Mouse (Mus musculus): ENCODE results near the gene Tfeb. TPM values are rescaled to one million over a fixed set of nuclear protein-coding genes. Genes with fewer than 3 reads are reported as not detected.
A peak's percentile ranks its signal among the peaks of the same experiment; 100 is the strongest.

The Tfeb gene
- polyA plus RNA-seq, 1 experiment from 2014 or later: 22.4 TPM

DNA sequence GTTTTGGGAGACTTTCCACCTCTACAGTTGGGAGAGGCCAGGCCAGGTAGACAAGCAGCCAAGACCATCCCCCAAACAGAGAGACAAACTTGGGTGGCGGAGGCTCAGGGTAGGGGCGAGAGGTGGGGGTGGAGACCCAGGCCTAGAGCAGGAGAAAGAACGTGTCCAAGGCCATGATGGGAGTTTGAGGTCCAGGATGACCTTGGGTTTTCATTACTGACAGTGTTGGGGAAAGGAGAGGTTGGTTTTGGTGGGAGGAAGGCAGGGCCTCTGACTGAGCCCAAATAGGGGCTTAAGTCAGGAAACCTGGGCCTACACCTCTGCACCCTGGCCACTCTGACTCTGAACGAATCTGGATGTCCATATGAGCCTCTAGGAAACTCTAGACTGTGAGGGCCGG, 94.9 kb downstream of the Tfeb start:
- WGBS: 36% methylated on average over 5 of the region's 5 CpGs
- H3K9ac ChIP-seq: peak overlapping the region; percentile 73
- no peaks in the 10 kb centered on the region; the same call in 1 of the 2 replicates for H3K27me3 ChIP-seq (replicated peaks)
- H3K4me3 ChIP-seq (replicated peaks): peak overlapping the region; percentile 72
- H3K27ac ChIP-seq: peak overlapping the region; percentile 83
- peak overlapping the region; percentile 94 for H3K4me2 ChIP-seq (replicated peaks)
- H3K4me1 ChIP-seq (replicated peaks): peaks cover 39% of the 10 kb centered on the region
- H3K36me3 ChIP-seq: peaks cover 12% of the 10 kb centered on the region; the same call in 1 of the 2 replicates
- no peak for ATAC-seq
- H3K9me3 ChIP-seq: no peaks in the 10 kb centered on the region

DNA sequence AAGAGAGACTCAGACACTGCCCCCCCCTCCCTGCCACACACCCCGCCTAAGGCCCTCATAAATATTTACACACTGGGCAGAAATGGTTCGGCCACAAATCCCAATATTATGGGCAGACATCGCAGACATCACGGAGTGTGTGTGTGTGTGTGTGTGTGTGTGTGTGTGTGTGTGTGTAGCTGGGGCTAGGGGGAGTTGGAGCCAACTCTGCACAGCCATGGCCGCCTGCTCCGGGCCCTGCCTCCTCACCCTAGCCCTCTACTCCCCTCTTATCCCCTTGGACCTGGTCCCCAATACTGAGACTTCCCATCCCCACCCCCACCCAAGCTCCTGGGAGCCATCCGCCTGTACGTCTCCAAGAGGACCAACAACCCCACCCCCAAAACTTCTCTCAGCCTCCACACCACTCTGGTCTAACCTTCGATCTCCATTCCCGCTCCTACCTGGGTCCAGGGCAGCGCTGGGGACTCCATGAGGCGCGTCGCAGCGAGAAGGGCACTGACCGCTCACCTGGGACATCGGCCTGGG, 95.7 kb downstream of the Tfeb start:
- Histone ChIP-seq H3K9ac (peak overlapping the region; percentile 73), H3K4me3 (replicated peaks) (peak overlapping the region; percentile 72), H3K9me3 (no peaks in the 10 kb centered on the region), H3K4me1 (replicated peaks) (peaks cover 43% of the 10 kb centered on the region), H3K27me3 (replicated peaks) (no peaks in the 10 kb centered on the region; the same call in 1 of the 2 replicates), H3K36me3 (0 out of 2 replicates have a peak, but pooled peaks cover 5% of the 10 kb centered on the region), H3K27ac (peak overlapping the region; percentile 83), H3K4me2 (replicated peaks) (peak overlapping the region; percentile 94)
- ATAC-seq: peak; percentile 54
- under 1% methylated on average over 17 of the region's 17 CpGs for WGBS

DNA sequence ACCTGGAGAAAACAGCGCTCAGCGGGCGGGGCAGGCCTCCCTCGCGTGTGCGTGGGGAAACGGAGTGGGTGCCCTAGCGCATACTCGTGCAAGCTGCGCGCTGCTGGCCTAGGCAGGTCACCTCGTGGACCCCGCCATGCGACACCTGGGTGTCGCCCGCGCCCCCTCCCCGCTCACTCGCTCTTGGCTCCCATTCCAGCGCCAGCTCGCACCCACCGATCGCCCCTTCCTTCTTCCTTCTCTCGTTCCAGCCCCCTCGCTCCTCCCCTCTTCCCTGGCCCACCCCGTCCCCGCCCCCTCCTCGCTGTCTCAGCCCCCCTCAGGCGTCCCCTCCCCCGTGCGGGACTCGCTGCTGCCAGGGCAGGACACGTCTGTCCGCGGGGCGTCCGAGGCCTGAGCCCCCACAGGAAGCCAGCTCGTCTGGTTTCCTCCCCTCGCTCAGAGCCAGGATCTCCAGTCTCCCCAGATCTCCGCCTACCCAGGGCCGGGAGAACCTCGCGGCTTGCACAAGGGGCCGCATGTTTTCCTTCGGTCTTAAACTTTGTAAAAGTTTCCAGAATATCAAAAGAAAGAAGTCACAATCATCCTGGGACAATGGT, 96.3 kb downstream of the Tfeb start:
- H3K4me3 ChIP-seq (replicated peaks): peak overlapping the region; percentile 72
- peaks cover 44% of the 10 kb centered on the region for H3K4me1 ChIP-seq (replicated peaks)
- H3K27ac ChIP-seq: peak overlapping the region; percentile 83
- peak overlapping the region; percentile 94 for H3K4me2 ChIP-seq (replicated peaks)
- 0 out of 2 replicates have a peak, but pooled peaks cover 4% of the 10 kb centered on the region for H3K36me3 ChIP-seq
- peak; percentile 72 for ATAC-seq
- H3K9me3 ChIP-seq: no peaks in the 10 kb centered on the region
- WGBS: under 1% methylated on average over 41 of the region's 45 CpGs
- H3K9ac ChIP-seq: peak overlapping the region; percentile 73
- H3K27me3 ChIP-seq (replicated peaks): no peaks in the 10 kb centered on the region; the same call in 1 of the 2 replicates

DNA sequence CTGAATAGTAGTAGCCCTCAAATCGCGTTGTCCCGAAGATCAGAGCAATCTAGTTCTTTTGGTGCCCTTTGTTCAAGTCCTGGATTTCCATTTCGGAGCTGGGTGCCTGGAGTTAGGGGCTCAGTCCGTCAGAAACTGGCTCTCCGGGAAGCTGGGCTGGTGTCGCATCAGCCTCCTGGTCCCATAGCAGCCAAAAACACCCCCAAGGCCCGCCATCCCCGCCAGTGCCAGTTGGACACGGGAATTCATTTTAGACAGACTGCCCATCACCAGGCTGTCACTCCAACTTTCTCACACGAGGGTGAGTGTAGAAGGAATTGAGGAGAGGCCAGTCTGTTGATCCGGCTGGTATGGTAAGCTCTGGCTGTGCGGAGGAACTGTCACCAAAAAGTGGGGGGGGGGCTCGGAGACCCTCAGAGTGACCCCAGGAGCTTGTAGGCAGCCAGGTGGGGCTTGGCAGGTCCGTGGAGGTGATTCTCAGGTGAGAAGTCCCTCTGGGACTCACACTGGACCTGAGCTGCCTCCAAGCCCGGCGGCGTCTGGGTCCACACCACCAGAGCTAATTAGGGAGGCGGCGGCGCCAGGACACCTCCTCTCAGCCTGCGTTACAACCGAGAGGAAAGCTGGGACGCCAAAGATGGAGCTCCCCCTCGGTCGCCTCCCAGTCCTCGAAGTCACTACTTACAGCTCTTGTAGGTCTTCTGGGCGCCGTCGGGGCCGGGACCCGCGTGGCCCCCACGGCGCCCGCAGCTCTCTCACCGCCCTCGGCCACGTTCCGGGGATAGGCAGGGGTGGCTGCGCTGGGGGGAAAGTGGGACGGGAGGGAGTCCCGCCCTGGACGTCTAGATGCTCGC, 97.0 kb downstream of the Tfeb start:
- H3K4me1 ChIP-seq (replicated peaks): peaks cover 44% of the 10 kb centered on the region
- H3K27ac ChIP-seq: peak overlapping the region; percentile 83
- 0 out of 2 replicates have a peak, but pooled peaks have one; percentile 14 for ATAC-seq
- 0 out of 2 replicates have a peak, but pooled peaks cover 3% of the 10 kb centered on the region for H3K36me3 ChIP-seq
- H3K4me3 ChIP-seq (replicated peaks): peak overlapping the region; percentile 72
- H3K9me3 ChIP-seq: no peaks in the 10 kb centered on the region
- WGBS: 2% methylated on average over 45 of the region's 45 CpGs
- H3K4me2 ChIP-seq (replicated peaks): peak overlapping the region; percentile 94
- peak overlapping the region; percentile 73 for H3K9ac ChIP-seq
- no peaks in the 10 kb centered on the region; the same call in 1 of the 2 replicates for H3K27me3 ChIP-seq (replicated peaks)

DNA sequence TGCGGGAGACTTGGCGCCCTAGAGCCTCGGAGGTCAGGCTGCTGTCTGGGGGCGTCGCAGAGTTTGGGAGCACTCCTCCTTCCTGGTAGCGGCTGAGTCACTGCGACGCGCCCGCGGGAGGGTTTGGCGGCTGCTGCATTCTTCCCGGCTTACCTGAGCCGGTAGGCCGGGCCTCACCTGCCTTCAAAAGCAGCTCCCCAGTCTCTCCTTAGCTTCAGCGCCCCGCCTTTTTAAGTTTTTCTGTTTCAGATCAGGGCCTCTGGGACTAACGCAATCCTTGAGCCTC, 97.6 kb downstream of the Tfeb start, which contains the start of gene Mdfi:
Gene Mdfi, minus strand, starts transcription at position 210 of the 286 bp plus-strand sequence.
- Histone ChIP-seq H3K9ac (peak within 1 kb of the TSS; percentile 73), H3K27ac (peak within 1 kb of the TSS; percentile 83), H3K4me3 (replicated peaks) (peak within 1 kb of the TSS; percentile 72), H3K36me3 (0 out of 2 replicates have a peak, but pooled peaks cover 3% of the 10 kb centered on the region), H3K4me2 (replicated peaks) (peak within 1 kb of the TSS; percentile 94), H3K9me3 (no peaks in the 10 kb centered on the region), H3K4me1 (replicated peaks) (peaks cover 44% of the 10 kb centered on the region), H3K27me3 (replicated peaks) (no peaks in the 10 kb centered on the region; the same call in 1 of the 2 replicates)
- WGBS: 5% methylated on average over 17 of the region's 18 CpGs
- ATAC-seq: peak; percentile 41

DNA sequence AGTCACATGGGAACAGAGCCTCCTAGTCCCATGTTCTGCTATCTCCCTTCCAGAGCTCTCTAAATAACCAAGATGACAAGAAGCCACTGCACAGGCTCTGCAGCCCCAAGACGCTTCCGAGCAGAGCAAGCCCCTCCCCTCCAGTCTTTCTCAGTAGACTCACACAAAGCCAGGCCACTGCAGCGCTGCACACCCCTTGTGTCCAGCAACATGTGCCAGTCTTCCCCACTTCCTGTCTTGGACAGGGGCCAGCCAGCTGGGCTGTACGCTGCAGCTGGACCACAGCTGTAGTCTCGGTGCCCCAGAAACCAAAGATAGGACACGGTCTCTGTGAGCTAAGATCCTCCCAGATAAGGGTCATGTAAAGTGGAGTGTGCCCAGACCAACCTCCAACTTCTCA, 101.0 kb downstream of the Tfeb start:
- H3K9me3 ChIP-seq: no peaks in the 10 kb centered on the region
- H3K27me3 ChIP-seq (replicated peaks): no peaks in the 10 kb centered on the region; the same call in 1 of the 2 replicates
- no peak overlapping the region for H3K27ac ChIP-seq
- H3K4me1 ChIP-seq (replicated peaks): peaks cover 22% of the 10 kb centered on the region
- H3K36me3 ChIP-seq: no peaks in the 10 kb centered on the region
- no peak overlapping the region for H3K9ac ChIP-seq
- 25% methylated on average over 6 of the region's 6 CpGs for WGBS
- H3K4me2 ChIP-seq (replicated peaks): no peak overlapping the region
- ATAC-seq: no peak
- no peak overlapping the region for H3K4me3 ChIP-seq (replicated peaks)

DNA sequence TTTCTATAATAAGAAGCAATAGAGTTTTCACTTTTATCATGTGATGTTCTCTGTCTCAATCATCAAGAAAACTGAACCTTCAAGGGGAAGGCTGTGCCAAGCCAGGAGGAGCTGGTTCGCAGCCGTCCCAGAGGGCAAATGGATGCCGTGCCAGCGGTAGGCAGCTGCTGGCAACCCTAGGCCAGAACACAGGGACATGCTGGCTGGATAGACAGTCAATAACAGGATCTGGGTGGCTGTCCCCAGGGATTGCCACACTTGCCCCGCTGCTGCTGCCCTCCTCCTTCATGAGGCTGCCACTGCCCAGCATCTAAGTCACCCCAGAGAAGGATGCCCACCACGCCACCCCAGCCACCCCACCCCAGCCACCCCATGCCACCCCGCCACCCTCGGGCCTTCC, 104.7 kb downstream of the Tfeb start:
- H3K9me3 ChIP-seq: 0 out of 2 replicates have a peak, but pooled peaks cover 4% of the 10 kb centered on the region
- H3K27me3 ChIP-seq (replicated peaks): no peaks in the 10 kb centered on the region
- no peak for ATAC-seq
- no peaks in the 10 kb centered on the region for H3K36me3 ChIP-seq
- 90% methylated on average over 8 of the region's 8 CpGs for WGBS
- H3K4me1 ChIP-seq (replicated peaks): peaks cover 10% of the 10 kb centered on the region; the same call in 1 of the 2 replicates
- H3K9ac ChIP-seq: no peak overlapping the region
- H3K4me3 ChIP-seq (replicated peaks): no peak overlapping the region
- no peak overlapping the region for H3K27ac ChIP-seq
- H3K4me2 ChIP-seq (replicated peaks): no peak overlapping the region

Other genes starting within 250 kb of the Tfeb start
- gene Taf8, start 234.7 kb upstream of the Tfeb start, polyA plus RNA-seq (2015; fragmentation: Nextera tagmentation; extraction: Ambion mirVana): 20.4 and 21.9 TPM in 2 replicates
- gene Ccnd3, start 232.0 kb upstream of the Tfeb start, polyA plus RNA-seq (2015; fragmentation: Nextera tagmentation; extraction: Ambion mirVana): 394 and 407 TPM in 2 replicates
- 20.1 and 22.4 TPM in 2 replicates for gene Bysl, start 125.5 kb upstream of the Tfeb start, polyA plus RNA-seq (2015; fragmentation: Nextera tagmentation; extraction: Ambion mirVana)
- gene Med20, start 125.4 kb upstream of the Tfeb start, polyA plus RNA-seq (2015; fragmentation: Nextera tagmentation; extraction: Ambion mirVana): 39.8 and 41.2 TPM in 2 replicates
- gene Gm20517, start 125.4 kb upstream of the Tfeb start, polyA plus RNA-seq (2015; fragmentation: Nextera tagmentation; extraction: Ambion mirVana): 0.54 and 0.88 TPM in 2 replicates
- 5.9 and 6.3 TPM in 2 replicates for gene Usp49, start 106.3 kb upstream of the Tfeb start, polyA plus RNA-seq (2015; fragmentation: Nextera tagmentation; extraction: Ambion mirVana)
- 425 and 452 TPM in 2 replicates for gene Tomm6, start 48.6 kb upstream of the Tfeb start, polyA plus RNA-seq (2015; fragmentation: Nextera tagmentation; extraction: Ambion mirVana)
- 4.8 and 5.5 TPM in 2 replicates for gene Frs3, start 48.0 kb upstream of the Tfeb start, polyA plus RNA-seq (2015; fragmentation: Nextera tagmentation; extraction: Ambion mirVana)
- gene Gm21981, start 42.6 kb upstream of the Tfeb start, polyA plus RNA-seq (2015; fragmentation: Nextera tagmentation; extraction: Ambion mirVana): 0.18 and 0.24 TPM in 2 replicates
- 0.40 and 0.52 TPM in 2 replicates for gene Prickle4, start 42.3 kb upstream of the Tfeb start, polyA plus RNA-seq (2015; fragmentation: Nextera tagmentation; extraction: Ambion mirVana)
- 0.93 and 0.99 TPM in 2 replicates for gene Pgc, start 10.2 kb upstream of the Tfeb start, polyA plus RNA-seq (2015; fragmentation: Nextera tagmentation; extraction: Ambion mirVana)
- gene Mdfi, start 97.7 kb downstream of the Tfeb start, polyA plus RNA-seq (2015; fragmentation: Nextera tagmentation; extraction: Ambion mirVana): 8.3 and 9.5 TPM in 2 replicates
- gene Foxp4, start 187.6 kb downstream of the Tfeb start, polyA plus RNA-seq (2015; fragmentation: Nextera tagmentation; extraction: Ambion mirVana): 22.3 and 24.9 TPM in 2 replicates